Mouse (Mus musculus) brain, embryonic 14.5 days (tissue): ENCODE data around the gene Tex36.

Experiments
- CTCF ChIP-seq: fragments of 200-500 bp; IDR thresholded peaks from 2 replicates; pipeline ENCODE4 v1.5.1; 2012; ENCODE audit warnings: inconsistent platforms, mild to moderate bottlenecking, moderate library complexity, borderline replicate concordance; ENCODE audit not compliant: insufficient read depth, insufficient read length; ENCODE audit errors: extremely low read depth
- POLR2A ChIP-seq: fragments of 200-500 bp; IDR thresholded peaks from 2 replicates; pipeline ENCODE4 v1.6.1; 2012; ENCODE audit warnings: mild to moderate bottlenecking, inconsistent platforms, borderline replicate concordance; ENCODE audit not compliant: poor library complexity, insufficient read depth, insufficient read length, severe bottlenecking; ENCODE audit errors: extremely low read depth

DNA sequence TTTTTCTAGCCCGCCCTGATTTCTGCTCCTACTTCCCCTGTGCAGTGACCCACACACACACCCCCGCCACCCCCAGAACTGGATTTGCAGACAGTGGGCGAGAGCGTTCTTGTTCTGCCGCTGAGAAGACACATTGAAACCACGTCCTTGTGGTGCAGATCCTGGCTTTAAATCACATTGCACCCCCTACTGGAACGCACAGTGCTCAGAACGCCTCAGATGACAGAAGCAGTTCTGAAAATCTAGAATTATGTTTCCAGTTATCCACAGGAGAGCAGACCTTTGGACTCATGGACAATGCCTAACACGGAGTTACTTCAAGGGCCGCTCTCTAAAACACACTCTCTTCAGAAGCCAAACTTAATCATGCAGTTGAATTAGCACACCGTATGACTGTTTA lies 18.8 kb upstream of the Tex36 start:
- peak; percentile 70; the same call in 1 of the 2 replicates for TF ChIP-seq CTCF
- TF ChIP-seq POLR2A, result no peak
